Mouse (Mus musculus) thymus, postnatal 0 days (tissue): Measurements from ENCODE around the gene Dgcr8. TPM values are rescaled to one million over a fixed set of nuclear protein-coding genes. Genes with fewer than 3 reads are reported as not detected.
"Not testable (repeated sequence)": the region's sequence is repeated elsewhere in the genome, so short reads cannot be mapped to it uniquely, and the experiment has no call there.

Experiments used
- DNase-seq: peaks from one replicate; pipeline ENCODE4 v3.0.0-alpha.2; 2015; ENCODE audit warnings: low spot score
- polyA plus RNA-seq: library from polyadenylated mRNA; unstranded; fragments of >200 nt; fragmentation: Nextera tagmentation; extraction: Ambion mirVana; gene quantifications from 2 replicates; pipeline ENCODE4 v1.2.1, GENCODE M21; 2015

Gene Dgcr8
- polyA plus RNA-seq, result 25.1 and 27.8 TPM in 2 replicates

DNA sequence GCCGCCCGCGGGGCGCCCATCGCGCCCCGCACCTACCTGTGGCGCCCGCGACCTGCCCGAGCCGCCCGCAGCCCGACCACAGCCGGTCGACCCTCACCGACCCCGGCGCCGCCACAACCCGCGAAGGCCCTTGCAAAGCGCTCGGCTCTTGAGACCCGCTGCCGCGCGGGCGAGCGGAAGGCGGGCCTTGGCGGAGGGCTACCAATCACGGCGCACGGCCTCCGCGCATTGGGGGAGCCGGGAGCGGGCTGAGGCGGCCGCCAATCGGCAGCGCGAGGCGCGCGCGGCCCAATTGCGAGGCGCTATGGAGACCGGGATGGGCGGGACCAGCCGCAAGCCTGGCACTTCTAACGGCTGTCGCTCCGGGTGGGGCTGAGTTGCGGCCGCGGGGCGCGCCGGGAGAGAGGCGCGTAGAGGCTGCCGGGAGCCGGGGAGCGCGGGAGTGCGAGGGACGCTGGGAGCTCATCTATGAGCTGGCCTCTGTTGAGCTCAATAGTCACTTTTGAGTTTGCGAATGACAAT, at the start of gene Dgcr8:
Dgcr8 (minus strand) TSS at position 180 of the 522 bp plus-strand sequence.
- DNase-seq, result peak; percentile 99

DNA sequence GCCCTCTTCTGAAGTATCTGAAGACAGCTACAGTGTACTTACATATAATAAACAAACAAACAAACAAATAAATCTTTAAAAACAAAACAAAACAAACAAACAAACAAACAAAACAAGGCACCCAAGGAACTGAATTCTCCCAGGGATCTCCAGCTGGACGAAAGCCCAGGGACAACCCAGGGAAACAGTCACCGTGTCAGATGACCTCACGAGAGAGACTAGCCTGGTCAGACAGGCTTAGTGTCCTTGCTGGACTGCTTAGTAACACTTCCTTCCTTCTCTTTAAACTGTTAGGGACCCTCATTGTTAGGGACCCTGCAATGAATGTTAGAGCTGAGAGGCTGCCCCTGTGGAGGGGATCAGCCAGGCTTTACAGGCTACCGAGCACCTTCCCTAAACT, 48.2 kb upstream of the Dgcr8 start:
- DNase-seq, result no peak

DNA sequence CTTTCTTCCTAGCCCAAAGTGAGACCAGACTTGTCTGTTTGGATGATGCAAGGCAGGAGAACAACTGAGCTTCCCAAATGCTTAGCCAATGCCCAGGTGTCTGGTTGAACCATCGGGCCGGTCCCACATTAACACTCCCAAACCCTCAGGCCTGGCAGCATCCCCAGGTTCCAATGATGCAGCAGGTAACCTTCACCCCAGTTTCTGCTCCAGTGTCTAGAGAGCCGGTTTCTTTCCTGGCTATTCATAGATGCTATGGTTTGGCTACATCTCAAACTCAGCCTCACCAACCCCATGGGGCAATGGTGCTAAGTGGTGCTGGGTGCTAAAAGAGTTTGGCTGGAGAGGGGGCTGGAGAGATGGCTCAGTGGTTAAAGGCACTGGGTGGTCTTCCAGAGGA, 46.9 kb upstream of the Dgcr8 start:
- no peak for DNase-seq

DNA sequence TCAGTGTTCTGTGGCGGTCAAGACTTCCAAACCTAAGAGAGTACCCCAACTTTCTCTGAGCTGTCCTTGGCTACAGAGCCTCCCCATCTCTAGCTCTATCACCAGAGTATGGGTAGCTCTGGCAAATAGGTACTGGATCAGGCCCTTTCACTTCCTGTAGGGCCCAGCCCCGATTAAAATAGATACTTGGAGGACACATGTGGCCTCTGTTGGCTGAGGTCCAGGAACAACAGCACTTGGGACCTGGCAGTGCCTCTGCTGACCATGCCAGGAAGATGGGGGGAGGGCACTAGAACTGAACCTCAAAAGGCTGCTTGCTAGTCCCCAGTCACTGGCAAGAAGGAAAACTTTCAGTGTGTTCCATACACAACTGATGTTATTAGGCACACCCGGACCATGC, 44.9 kb upstream of the Dgcr8 start:
- no peak for DNase-seq

DNA sequence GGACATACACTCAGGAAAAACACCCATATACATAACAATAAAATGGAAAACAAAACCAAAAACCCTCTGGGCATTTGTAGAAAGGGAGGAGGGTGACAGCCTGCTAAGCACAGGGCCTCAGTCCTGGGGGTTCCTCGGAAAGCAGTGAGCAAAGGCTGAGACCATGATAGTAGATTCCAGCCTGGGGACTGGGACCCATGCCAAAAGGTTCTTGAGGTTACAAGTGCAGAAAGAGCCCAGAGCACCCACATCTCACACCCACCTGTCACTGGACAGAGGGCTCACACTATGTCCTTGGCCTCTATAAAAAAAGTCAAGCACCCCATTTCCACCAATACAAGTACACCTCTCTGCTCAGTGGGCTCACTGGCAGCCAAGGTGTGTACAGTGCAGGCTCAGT, 39.5 kb upstream of the Dgcr8 start:
- no peak for DNase-seq

DNA sequence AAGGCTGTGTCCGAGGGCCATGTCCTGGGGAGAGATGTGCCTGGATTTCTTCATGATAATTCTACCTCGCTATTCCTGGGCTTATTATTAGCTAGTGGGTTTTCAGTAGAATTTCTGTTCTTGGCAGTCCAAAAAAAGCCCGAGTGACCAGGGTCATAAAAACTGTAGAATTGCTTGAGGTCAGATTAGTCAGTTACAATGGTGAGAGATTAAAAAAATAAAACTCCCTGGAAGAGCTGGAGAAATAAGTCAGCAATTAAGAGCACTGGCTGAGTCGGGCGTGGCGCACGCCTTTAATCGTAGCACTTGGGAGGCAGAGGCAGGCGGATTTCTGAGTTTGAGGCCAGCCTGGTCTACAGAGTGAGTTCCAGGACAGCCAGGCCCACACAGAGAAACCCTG, 38.9 kb upstream of the Dgcr8 start:
- DNase-seq, result no peak

DNA sequence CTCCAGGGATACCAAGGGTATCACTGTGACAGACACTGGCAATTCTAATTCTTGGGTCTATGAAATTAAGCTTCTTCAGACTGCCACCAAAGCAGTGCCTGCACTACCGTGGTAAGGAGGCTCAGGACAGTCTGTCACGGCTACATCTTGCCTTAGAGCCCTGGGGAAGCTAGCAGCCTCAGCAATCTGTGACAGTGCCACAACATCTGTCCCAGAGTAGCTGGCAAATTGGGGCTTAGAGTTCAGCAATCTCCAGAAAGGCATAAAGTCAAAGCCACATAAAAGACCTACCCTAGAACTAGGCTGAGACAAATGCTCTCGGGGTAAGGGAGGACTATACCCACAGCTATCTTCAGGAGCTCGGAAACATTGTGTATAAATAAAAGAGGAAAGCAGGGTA, 36.7 kb upstream of the Dgcr8 start:
- peak; percentile 76 for DNase-seq

DNA sequence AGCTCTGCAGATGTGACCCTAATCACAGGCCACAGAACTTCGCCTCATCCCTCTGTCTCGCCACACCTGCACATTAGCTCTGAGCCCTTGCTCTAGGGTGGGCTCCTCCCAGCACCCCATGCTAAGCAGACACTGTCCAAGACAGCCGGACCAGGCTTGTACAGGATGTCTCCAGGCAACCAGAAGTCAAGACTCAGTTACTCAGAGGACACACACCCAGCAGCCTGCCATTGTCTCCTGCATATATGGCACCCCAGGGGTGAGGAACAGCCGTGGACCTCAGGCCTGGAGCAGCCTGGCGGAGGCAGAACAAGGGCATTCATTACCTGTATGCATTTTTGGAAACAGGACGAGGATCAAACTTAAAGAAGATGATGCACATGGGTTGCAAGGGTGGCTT, 35.0 kb upstream of the Dgcr8 start:
- DNase-seq, result no peak

DNA sequence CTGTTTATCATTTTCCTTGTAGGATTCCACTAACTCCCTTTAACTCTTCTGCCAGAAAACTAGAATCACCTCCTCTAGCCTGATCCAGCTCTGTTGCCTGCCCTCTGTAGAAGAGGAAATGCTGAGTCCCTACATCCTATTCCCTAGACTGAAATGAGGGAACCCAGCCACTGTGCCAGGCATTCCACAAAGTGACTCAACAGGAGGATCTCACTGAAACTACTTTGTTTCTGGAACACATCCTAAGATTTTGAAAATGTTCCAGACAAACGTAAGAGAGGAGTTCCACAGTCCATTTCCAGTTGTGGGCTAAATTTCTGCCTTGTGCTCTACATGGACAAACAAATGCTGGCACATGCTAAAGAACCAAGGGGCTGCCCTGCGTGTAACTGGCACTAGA, 34.4 kb upstream of the Dgcr8 start:
- no peak for DNase-seq

DNA sequence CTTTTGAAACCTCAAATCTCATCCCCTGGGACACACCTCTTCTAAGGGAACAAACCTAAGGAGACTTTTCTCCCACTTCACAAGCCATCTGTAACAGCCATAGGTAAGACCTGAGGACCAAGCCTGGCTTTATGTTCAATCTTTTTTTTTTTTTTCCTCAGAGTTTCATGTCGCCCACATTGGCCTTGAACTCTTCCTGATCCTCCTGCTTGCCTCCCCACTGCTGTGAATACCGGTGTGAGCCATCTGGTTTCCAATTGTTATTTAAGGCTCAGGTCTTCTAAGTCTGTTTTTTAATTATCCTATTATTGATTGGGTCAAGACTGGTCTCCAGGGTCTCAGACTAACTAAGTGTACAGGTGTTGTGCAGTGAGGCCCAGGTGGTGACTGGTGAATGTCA, 32.4 kb upstream of the Dgcr8 start:
- DNase-seq, result no peak

DNA sequence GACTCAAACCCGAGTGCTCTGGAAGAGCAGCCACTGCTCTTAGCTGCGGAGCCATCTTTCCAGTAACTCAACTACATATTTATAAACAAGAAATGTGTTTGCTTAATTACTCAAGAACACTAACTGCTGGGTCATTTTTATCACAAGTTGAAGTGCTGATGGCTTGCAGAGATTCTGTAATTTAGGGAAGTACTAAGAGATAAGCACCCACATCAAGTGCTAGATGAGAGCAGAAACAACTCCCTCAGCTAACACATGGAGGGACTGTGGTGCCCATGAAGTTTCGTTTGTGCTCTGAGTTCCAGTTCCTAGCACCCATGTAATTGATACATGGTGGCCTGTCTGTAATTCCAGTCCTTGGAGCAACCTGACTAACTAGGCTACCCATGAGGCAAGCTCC, 29.9 kb upstream of the Dgcr8 start:
- no peak for DNase-seq

DNA sequence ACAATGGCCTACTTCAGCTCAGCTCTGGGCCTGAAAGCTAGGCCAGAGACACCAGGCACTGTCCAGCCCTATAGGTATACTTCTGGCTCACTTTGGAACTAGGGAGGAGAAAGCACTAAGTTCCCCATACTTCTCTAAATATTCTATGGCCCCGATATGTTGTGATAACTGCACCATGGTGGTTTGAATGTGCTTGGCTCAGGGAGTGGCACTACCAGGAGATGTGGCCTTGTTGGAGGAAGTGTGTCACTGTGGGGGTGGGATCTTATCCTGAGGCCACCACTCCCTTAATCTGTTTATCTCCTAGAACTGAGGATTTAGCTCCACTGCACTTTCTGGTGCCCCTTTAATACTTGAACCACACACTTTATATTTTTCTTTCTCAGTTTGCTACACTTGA, 19.1 kb upstream of the Dgcr8 start:
- no peak for DNase-seq

DNA sequence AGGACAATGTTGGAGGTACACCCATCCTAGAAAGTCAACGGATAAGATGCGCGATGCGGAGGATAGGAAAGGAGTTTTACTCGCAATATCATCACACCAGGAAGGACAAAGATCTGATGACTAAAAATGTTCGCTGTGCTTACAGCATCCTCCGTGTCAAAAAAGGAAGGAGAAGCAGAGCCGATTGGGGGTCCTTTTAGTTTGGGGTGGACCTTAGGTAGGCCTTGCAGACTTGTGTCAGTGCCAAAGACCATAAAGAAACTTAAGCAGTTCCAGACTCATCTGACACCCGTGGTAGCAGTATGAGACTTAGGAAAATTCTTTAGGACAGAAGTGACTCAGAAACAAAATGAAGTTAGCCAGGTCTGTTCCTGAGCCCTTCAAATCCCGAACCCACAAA, 568 bp upstream of the Dgcr8 start:
- not testable (repeated sequence) for DNase-seq

DNA sequence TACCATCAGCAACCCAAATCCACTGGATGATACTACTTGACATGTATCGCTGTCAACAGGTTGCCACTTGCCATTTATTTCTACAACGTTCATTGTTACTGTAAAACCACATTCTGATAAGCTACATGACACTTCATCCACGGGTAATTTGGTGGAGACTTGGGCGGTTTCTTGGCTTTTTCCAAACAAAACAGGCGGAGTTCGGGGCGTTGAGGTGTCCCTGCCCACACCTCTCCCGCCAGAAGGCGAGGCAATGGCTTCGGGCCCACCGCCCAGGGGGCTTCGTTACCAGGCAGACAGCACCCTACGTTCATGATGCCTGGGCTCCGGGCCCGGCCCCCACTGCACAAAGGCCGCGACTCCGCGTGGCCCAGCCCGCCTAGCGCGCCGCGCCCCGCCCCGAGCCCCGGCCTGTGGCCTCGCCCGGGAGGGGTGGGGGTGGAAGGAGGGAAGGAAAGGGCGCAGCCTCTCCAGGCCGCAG, 425 bp downstream of the Dgcr8 start:
- peak; percentile 17 for DNase-seq

DNA sequence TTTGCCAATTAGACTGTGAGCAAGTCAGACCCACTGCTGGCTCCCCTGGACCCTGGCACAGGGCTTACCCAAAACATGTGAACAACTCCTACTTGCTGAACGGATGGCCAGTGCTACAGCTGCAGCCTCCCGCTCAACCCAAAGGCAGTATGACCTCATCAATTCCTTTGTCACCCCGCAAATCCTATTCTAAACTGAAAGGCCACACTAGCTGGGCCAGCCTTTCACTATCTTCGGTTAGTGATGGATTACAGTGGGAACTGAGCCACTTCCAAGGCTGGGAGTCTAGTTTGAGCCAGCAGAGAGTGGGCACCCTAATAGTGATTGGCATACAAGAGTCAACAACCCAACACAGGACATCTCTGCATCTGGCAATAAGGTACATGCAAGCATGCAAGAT, 880 bp downstream of the Dgcr8 start:
- peak; percentile 5 for DNase-seq

DNA sequence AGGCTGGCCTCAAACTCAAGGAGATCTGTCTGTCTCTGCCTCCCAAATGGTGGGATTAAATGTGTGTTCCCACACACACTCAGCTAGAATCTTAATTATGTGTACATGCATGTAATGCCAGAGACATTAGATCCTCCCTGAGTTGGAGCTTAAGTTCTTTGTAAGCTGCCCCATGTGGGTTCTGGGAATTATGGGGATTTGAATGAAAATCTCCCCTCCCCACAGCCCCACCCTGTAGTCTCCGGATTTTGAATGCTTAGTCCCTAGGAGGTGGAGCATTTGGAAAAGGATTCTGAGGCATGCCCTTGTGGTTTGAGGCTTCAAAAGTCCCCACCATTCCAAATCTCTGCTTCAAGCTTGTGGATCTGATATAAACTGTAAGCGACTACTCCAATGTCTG, 13.9 kb downstream of the Dgcr8 start:
- no peak for DNase-seq

DNA sequence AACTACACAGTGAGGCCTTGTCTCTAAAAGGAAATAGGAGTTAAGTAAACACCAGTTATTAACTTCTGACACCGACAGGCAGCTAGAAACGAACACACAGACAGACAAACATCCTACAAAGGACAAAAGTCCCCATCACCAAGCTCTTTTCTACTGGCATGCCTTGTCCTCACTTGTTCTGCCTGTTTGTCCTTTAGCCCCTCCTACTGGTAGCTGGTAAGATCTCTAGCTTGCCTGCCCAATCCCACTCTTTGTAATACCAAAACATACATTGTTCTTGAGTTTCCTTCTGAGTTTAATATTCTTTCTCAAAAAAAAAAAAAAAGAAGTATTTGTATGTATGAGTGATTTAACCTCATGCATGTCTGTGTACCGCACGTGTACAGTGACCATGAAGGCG, 20.9 kb downstream of the Dgcr8 start:
- peak; percentile 59 for DNase-seq

DNA sequence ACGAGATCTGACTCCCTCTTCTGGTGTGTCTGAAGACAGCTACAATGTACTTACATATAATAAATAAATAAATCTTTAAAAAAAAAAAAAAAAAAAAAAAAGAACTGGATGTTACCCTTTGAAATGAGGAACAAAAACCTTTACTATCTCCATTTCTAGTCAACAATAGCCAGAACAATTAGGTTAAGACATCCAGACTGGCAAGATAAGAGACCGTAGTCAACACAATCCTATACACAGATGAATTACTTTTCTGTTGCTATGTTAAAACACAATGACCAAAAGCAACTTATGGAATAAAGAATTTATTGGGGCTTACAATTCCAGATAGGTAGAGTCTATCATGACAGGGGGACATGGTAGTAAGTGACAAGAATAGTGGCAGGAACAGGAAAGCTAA, 24.0 kb downstream of the Dgcr8 start:
- DNase-seq, result no peak

DNA sequence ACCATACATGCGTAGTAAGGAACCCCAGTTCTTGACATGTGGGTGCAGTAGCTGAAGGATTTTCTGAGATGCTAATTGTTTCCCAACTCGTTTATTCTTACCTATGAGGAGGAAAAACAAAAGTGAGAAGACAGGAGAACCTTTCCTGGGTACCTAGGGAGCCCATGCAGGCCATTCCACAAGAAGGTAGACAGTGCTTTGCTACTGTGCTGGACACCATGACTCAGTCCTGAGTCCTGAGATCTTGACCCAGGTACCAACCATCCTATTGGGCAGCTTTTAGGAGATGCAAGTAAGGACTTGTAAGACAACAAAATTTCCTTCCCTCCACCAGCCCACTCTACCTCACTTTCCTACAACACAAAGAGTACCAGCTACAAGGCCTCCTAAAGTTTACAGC, 30.8 kb downstream of the Dgcr8 start, which contains the start of gene Gm49776:
Gm49776 (minus strand) TSS at position 101 of the 400 bp plus-strand sequence.
- DNase-seq, result no peak

DNA sequence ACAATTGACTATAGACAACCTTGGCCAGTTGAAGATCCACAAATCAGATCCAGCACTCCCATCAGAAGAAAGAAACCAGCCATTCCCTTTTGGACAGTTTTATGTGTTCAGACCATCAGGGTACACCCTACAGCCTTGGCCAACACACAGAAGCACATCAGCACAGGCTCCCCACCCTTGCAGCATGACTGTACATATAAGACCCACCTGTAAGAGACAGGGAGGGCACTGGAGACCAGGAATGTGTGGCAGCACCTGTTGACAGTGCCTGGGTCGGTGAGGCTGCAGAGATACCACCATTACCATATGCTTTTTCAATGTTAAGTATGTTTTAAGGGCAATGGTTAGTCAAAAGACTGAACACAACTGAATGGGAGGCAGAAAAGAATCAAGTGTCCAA, 35.2 kb downstream of the Dgcr8 start:
- no peak for DNase-seq

DNA sequence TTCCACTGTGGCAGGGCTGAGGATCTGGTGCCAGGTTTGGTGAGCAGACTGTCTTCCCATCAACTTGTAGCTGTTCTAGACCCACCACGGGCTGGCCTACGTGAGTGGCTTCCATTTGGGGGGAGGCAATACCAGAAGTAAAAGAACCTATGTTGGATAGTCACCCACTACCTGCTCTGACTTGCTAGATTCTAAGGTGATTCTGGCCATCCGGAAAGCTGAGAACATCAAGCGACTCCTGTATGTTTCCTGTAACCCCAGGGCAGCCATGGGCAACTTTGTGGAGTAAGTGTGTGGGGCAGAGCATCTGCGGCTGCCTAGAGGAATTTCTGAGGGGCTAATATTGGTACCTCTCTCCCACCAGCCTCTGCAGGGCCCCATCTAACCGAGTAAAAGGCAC, 36.3 kb downstream of the Dgcr8 start:
- no peak for DNase-seq

DNA sequence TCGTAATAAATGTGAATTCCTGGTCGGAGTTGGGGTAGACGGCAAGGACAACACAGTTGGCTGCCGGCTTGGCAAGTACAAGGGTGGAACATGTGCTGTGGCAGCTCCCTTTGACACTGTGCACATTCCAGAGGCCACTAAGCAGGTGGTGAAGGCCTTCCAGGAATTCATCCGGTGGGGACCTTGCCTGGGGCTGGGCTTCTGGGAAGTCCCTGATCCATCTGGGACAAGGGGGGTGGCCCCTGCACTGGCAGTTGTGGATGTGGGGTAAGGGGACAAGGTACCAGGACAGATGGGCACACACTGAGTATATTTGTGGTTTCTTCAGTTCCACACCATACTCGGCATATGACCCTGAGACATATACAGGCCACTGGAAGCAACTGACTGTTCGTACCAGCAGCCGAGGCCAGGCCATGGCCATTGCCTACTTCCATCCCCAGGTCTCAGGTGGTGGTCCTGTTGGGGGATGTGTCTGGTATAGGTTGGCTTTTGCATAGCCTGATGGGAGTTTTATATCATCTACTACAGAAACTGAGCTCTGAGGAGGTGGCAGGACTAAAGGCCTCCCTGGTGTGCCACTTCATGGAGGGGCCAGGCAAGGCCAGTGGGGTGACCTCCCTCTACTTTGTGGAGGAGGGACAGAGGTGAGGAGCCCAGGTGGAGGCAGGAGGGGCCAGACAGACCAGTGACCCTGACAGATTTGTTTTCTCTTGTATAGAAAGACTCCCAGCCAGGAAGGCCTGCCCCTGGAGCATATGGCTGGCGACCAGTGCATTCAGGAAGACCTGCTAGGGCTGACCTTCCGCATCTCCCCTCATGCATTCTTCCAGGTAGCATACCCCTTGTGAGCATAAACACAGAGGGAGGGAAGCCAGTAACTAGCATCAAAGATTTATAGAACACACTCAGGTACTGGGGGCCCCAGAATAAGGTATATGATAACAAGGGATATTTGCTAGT, 37.9 kb downstream of the Dgcr8 start:
- no peak for DNase-seq

DNA sequence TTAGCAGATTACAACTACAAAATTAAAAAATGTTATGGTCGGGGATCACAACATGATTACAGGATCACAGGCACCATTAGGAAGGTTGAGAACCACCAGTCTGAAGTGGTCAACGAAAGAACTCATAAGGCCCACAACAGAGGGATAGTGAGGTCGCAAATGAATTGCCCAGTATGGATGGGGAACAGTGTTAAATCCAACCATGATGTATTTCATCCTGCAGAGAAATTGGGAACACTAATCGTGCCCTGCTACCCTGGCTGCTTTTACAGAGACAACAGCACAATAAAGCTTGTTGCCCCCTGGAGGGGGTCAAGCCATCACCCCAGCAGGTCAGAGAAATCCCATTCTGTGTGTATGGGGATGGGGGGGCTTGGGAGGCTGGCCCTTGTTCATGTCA, 38.8 kb downstream of the Dgcr8 start:
- no peak for DNase-seq
